Mouse (Mus musculus) left cerebral cortex, postnatal 4 days (tissue): Measurements from ENCODE around the gene H2al1d. TPM values are rescaled to one million over a fixed set of nuclear protein-coding genes. Genes with fewer than 3 reads are reported as not detected.

Source experiments
- total RNA-seq, 2 experiments: library from RNA; stranded (reverse); gene quantifications; 2 replicates each; pipeline ENCODE4 v1.2.3; 2021

Gene H2al1d
- total RNA-seq, 2 experiments from 2014 or later: not detected

Other genes with a start within 250 kb of the H2al1d start
- gene H2al1a, start 9.6 kb upstream of the H2al1d start, total RNA-seq: not detected
- not detected for gene H2al1b, start 6.4 kb upstream of the H2al1d start, total RNA-seq
- not detected for gene H2al1c, start 3.2 kb upstream of the H2al1d start, total RNA-seq
- gene H2al1e, start 3.1 kb downstream of the H2al1d start, total RNA-seq: not detected
- gene H2al1f, start 6.3 kb downstream of the H2al1d start, total RNA-seq: not detected
- not detected for gene H2al1g, start 9.4 kb downstream of the H2al1d start, total RNA-seq
- gene H2al1h, start 12.7 kb downstream of the H2al1d start, total RNA-seq: not detected
- not detected for gene H2al1i, start 15.8 kb downstream of the H2al1d start, total RNA-seq
- not detected for gene H2al1j, start 19.0 kb downstream of the H2al1d start, total RNA-seq